Mouse (Mus musculus): Measurements from ENCODE around the gene Pdcd5.
A peak's percentile ranks its signal among the peaks of the same experiment; 100 is the strongest.

GRCm38 (mm10) chr7:35659173-35659572, 11.9 kb upstream of the Pdcd5 start:
- TF ChIP-seq POLR2A (IDR thresholded peaks at IDR 0.05; ENCODE audit: insufficient read depth, low read depth, low read length) (no peak), CTCF (IDR thresholded peaks at IDR 0.05; ENCODE audit: insufficient read depth, low read depth, low read length) (peak; percentile 56)

All from olfactory bulb, adult 2 months (tissue).